Mouse (Mus musculus) testis, postnatal 14 days (tissue): ENCODE measurements around the gene Atg4a.

Source experiments
- DNase-seq: peaks from one replicate; pipeline ENCODE4 v3.0.0; 2021; ENCODE audit warnings: low spot score

Gene Atg4a

GRCm38 (mm10) chrX:141160371-141160770 is 203.7 kb downstream of the Atg4a start:
- DNase-seq, result no peak

GRCm38 (mm10) chrX:141165067-141165466 is 208.4 kb downstream of the Atg4a start:
- DNase-seq, result no peak

GRCm38 (mm10) chrX:141175353-141175752 is 218.6 kb downstream of the Atg4a start:
- DNase-seq, result no peak

DNA sequence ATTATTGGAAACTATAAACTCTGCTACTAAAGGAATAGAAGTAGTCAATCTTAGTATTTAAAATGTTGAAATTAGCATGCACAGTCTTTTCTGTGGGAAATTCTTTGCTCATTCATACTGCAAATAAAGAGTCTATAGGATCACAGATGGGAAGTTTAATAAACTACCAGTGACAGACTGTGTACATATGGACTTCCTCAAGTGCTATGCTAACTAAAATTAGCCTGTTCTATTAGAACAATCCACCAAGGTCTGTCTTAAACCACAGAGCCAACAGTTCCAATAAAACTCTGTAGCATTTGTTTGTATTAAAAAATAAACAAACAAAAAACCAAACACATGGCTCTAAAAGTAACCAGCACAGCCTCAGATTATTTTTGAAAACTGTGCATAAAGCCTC is 238.3 kb downstream of the Atg4a start:
- no peak for DNase-seq

DNA sequence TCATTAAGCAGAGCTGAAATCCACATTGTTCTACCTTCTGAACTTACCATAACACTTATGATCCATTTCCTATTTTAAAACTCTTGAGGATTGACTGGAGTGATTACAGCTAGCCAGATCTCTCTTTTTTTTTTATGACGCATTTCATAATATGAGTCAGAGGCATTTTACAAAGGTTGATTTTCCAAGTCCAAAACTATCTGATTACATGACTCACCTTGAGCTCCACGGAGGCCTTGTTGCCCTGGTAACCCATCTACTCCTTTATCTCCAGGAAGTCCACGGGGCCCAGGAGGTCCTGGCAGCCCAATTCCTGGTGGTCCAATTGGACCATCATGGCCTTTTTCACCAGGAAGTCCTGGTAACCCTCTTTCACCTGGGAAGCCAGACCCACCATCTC is 242.3 kb downstream of the Atg4a start:
- DNase-seq, result no peak

DNA sequence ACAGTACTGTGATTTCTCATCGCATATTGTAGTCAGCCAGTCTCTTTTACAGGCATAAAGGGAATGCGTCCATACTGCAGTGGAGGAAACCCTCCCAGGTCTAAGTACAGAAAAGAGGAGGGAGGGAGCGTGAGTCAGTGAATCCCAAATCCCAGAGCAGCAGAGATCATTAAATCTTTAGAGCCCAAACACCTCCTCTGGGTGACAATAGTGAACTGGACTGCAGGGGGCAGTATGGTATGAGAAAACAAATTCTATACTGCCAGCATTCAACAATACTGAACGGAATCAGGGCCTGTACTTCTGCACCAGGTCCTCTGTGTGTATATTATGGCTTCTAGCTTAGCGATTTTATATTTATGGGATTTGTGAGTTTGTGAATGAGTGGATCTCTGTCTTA is 256.1 kb downstream of the Atg4a start:
- no peak for DNase-seq
